Mouse (Mus musculus): Measurements from ENCODE around the gene Efcab6.

Gene Efcab6

DNA sequence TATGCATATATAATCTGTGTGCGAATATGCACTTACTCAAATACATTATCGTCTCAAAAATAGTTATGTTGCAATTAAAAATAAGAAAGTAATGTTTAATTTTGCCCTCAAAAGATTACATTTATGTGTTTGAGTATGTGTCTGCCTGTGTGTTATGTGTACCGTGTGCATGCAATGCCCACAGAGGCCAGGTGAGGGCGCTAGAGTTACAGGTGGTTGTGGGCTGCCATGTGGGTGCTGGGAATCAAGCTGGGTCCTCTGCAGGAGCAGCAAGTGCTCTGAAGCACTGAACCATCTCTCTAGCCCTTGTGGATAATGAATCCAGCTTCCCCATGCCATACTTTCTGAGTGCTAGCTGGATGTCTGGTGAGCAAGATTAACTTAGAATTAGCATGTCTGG, 522 bp upstream of the Efcab6 start:
- no peak for DNase-seq (ENCODE audit: inconsistent age in 2 of 2, low spot score in 1 of 2)

DNA sequence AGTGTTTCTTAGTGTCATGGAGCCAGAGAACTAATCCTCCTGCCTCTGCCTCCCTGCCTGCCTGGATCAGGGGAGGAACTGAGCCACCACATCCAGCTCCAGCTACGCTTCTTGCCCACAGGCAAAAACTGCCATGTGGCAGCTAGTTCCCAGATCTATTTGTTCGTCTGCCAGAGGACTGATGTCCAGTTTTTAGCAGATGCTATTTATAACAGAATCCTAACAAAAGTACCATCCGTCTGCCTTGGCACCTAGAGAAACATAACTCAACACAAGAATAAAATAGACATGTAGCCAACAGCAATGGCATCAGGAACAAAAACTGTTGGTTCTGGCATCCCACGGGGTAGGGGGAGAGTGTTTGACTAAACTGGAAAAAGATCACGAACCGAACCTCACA, 6.3 kb downstream of the Efcab6 start:
- DNase-seq (ENCODE audit: inconsistent age in 2 of 2, low spot score in 1 of 2): no peak

DNA sequence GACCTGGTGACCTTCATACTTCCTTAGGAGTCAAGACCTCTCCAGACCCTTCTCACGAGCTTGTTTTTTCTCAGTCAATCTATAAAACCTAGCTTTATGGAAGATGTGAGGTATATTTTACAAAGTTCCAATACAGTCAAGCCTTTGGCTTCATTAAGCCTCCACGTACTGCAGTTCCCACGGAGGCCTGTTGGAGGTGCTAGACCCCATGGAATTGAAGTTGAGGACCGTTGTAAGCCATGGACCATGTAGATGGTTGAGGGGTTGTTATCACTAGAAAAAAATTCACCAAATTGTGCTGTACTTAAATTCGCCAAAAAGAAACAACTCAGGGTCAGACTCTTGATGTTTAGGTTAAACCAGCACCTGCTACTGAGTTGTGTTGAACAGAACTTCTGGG, 9.1 kb downstream of the Efcab6 start:
- DNase-seq (ENCODE audit: inconsistent age in 2 of 2, low spot score in 1 of 2): no peak

DNA sequence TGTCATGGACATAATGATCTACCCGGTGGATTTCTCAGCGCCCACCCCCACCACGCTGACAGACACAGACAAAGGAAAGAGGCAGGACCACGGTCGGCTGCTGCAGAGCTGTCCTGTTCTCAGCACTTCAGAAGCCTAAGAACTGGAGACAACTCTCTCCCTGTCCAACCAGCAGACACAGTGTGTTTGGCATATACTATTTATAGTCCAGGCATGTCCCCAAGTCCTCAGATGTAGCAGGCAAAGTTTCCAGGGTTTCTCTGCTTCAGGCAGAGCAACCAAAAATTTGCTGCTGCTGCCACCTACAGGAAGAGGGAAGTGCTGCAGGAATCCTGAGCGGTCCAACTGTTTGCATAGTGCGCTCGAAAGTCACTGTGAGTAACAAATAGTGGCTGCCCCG, 11.3 kb downstream of the Efcab6 start:
- DNase-seq (ENCODE audit: inconsistent age in 2 of 2, low spot score in 1 of 2): peak; percentile 54 to 89

GRCm38 (mm10) chr15:84053240-84053639, 11.9 kb downstream of the Efcab6 start:
- no peak for DNase-seq (ENCODE audit: inconsistent age in 2 of 2, low spot score in 1 of 2)

- DNase-seq (ENCODE audit: inconsistent age in 2 of 2, low spot score in 1 of 2): no peak
Observed at GRCm38 (mm10) chr15:84052390-84052789, 12.8 kb downstream of the Efcab6 start.

DNA sequence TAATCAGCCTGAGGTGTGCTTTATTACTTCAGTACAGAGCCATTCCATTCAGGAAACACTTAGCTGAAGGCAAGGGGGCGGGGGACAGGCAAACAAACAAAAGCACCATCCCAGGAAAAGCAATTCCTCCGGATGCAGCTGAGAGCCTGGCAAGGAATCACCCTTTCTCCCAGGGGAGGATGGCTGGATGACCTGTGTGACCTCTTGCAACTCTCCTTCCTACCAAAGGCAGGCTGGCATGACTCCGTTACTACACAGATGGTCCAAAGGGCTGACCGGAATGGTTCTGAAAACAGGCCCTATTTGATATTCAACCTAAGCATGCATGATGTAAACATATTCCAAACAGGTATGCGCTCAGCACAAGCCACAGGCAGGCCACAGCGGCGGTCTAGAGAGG, 15.6 kb downstream of the Efcab6 start:
- DNase-seq (ENCODE audit: inconsistent age in 2 of 2, low spot score in 1 of 2): peak; percentile 26 to 60

DNA sequence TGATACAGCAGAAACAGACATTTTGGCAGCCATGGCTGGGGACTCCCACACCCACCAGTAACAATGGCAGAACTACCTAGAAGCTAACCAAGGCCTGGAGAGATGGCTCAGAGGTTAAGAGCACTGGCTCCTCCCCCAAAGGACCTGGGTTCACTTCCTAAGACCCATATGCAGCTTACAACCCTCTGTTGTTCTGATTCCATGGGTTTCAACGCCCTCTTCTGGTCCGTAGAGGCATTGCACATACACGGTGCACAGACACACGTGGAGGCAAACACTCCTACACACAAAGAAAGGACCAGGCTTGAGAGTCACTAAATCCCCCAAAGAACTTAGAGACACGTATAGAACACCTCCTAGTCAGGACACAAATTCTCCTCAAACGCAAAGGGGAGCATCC, 19.6 kb downstream of the Efcab6 start:
- DNase-seq (ENCODE audit: inconsistent age in 2 of 2, low spot score in 1 of 2): no peak

DNA sequence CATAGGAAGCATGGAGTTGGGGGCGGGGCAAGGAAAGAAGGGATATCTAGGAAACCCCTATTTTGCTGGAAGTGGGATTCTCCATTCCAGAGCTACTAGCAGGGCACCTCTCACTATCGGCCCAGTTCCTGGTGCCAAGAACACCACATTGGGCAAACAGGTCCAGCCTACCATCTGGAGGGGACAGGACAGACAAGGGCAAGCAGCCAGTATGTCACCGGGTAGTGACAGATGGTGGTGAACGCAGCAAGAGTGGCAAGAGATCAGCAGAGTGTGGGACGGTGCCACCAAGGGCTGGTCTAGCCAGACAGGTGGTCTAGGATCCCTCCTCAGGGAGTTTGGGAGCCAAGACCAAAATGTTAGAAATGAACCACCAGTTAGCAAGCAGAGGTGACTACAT, 28.1 kb downstream of the Efcab6 start:
- no peak for DNase-seq (ENCODE audit: inconsistent age in 2 of 2, low spot score in 1 of 2)

- DNase-seq (ENCODE audit: inconsistent age in 2 of 2, low spot score in 1 of 2): no peak
Observed at GRCm38 (mm10) chr15:84025651-84026050, 39.5 kb downstream of the Efcab6 start.

- DNase-seq (ENCODE audit: inconsistent age in 2 of 2, low spot score in 1 of 2): no peak
Observed at GRCm38 (mm10) chr15:84024851-84025250, 40.3 kb downstream of the Efcab6 start.

GRCm38 (mm10) chr15:84009366-84010083, 55.7 kb downstream of the Efcab6 start:
- no peak for DNase-seq (ENCODE audit: inconsistent age in 2 of 2, low spot score in 1 of 2)

DNA sequence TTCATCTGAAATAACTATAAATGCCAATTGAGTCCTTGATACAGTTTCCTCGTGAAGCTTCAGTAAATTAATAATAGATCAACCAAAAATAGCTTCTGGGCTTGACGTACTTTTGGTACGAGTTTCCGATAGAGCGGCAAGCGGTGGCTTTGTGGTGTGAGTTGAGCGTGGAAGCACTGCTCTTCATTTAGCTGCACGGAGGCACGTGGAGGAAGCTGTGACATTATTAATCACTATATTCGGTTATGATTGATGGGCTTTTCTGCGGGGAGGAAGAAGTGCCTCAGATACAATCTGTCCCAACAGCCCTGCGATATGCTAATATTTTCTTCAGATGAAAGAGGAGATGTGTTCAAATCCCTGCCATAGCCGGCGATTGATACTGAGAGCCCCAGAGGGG, 60.9 kb downstream of the Efcab6 start:
- no peak for DNase-seq (ENCODE audit: inconsistent age in 2 of 2, low spot score in 1 of 2)

DNA sequence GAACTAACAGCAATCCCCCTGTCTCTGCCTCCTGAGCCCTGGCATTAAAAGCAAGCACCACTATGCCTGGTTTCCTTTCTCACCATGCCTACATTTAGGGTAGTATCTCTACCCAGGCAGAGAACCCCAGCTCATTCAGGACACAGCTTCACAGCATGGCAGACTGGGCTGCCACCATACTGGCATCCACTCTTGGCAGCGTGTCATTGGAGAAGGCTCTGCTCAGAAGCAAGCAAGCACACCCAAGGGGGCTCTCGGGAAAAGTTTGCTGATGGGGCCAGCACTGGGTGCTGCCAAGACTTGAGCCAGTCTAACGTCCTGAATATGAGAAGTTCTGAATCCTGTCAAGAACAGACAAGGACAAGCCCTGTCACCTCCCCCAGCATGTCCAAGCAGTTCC, 66.1 kb downstream of the Efcab6 start:
- no peak for DNase-seq (ENCODE audit: inconsistent age in 2 of 2, low spot score in 1 of 2)

GRCm38 (mm10) chr15:83998586-83998985, 66.6 kb downstream of the Efcab6 start:
- no peak for DNase-seq (ENCODE audit: inconsistent age in 2 of 2, low spot score in 1 of 2)

- DNase-seq (ENCODE audit: inconsistent age in 2 of 2, low spot score in 1 of 2): no peak
Observed at GRCm38 (mm10) chr15:83998115-83998514, 67.1 kb downstream of the Efcab6 start.

DNA sequence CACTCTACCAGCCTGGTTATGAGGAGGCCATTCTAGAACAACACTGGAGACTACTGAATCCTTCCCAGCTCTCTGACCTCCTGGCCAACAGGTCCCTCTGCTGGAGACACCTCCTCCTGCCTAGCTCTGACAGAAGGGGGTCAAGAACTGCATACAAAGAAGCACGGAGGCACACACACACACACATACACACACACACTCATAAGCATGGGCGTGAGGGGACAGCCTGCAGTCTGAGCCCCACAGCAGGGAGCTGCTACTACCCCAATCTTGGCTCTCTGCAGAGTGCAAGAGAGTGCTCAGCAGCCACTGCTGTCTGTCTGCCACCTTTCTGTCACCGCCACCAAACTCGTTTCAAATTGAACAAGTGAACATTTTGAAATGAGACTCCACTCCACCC, 67.6 kb downstream of the Efcab6 start:
- DNase-seq (ENCODE audit: inconsistent age in 2 of 2, low spot score in 1 of 2): no peak

GRCm38 (mm10) chr15:83996864-83997263, 68.3 kb downstream of the Efcab6 start:
- no peak for DNase-seq (ENCODE audit: inconsistent age in 2 of 2, low spot score in 1 of 2)

- DNase-seq (ENCODE audit: inconsistent age in 2 of 2, low spot score in 1 of 2): no peak
Observed at GRCm38 (mm10) chr15:83992191-83992590, 73.0 kb downstream of the Efcab6 start.

GRCm38 (mm10) chr15:83991461-83991860, 73.7 kb downstream of the Efcab6 start:
- DNase-seq (ENCODE audit: inconsistent age in 2 of 2, low spot score in 1 of 2): no peak

GRCm38 (mm10) chr15:83989241-83989640, 75.9 kb downstream of the Efcab6 start:
- no peak for DNase-seq (ENCODE audit: inconsistent age in 2 of 2, low spot score in 1 of 2)

DNA sequence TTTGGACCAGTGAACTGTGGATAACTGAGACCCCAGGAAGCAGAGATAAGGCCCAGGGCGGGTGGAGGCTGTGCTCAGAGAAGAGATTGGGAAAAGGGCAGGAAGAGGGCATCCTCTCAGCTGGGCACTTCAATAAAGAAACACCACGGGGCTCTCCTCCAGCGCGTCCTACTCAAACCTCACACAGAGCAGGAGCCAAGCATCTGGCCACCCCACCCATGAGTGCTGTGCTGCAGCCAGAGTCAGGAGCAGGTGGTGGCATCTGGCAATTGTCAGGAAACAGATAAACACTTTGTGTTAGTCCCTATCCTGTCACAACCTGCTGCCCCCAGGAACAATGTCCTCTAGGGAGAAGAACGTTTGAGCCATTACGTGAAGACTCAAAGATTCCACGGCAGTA, 77.1 kb downstream of the Efcab6 start:
- peak in 1 of 2 experiments; percentile 23 for DNase-seq (ENCODE audit: inconsistent age in 2 of 2, low spot score in 1 of 2)

DNA sequence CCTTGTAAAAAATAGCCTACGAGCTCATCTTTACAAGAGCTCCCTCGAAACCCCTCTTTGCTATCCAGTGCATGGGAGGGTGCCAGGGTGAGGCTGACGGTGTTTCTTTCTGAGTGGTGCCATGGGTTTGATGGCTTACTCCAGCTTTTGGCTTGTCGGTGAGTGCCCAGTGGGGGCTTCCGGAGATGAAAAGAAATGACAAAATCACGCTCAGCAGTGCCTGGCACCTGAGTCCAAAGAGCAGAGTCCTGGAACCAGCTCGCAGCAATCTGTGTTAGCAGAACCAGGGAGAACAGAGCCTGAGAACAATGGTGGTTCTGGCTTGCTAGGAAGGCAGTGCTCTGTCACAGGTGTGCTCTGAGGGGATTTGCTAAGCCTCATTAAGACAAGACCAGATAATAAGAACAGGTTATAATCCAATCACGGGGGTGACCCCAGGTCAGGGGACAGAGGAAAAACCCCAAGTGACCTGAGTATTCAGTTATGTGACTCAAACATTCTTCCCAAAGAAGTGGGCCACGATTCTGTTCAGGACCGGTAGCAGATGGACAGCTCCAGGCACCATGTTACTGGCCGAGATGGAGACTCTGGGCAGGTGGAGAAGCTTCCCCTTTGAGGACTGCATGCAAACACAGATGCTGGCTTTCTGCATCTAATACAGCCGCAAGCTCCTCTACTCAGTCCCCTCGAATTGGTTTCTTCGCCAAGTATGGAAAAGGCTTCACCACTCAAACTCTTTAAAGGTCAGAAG, 82.8 kb downstream of the Efcab6 start:
- DNase-seq (ENCODE audit: inconsistent age in 2 of 2, low spot score in 1 of 2): no peak
